Mouse (Mus musculus) olfactory bulb, adult 2 months (tissue): ENCODE data around the gene Stom.

Experiments
- CTCF ChIP-seq: fragments of 200-500 bp; IDR thresholded peaks from 2 replicates; pipeline ENCODE4 v1.5.1; 2012; ENCODE audit warnings: low read depth, mild to moderate bottlenecking, low read length, moderate library complexity; ENCODE audit not compliant: insufficient read depth
- POLR2A ChIP-seq: fragments of 200-500 bp; IDR thresholded peaks from 2 replicates; pipeline ENCODE4 v1.6.1; 2012; ENCODE audit warnings: mild to moderate bottlenecking, low read depth, low read length, moderate library complexity; ENCODE audit not compliant: insufficient read depth

- TF ChIP-seq CTCF (no peak), POLR2A (no peak)
Measured at GRCm38 (mm10) chr2:35335620-35336019, 1.2 kb downstream of the Stom start.
